Mouse (Mus musculus): Measurements from ENCODE around the gene Hnrnph1.

- TF ChIP-seq EP300 (IDR thresholded peaks at IDR 0.05; ENCODE audit: low read depth) (no peak), CTCF (IDR thresholded peaks at IDR 0.05; ENCODE audit: low read depth) (no peak)
These were observed 40.7 kb upstream of the Hnrnph1 start for GRCm38 (mm10) chr11:50336126-50336525.
